ENCODE assay signal across 12 mouse cellular contexts in the genomic region with DNA sequence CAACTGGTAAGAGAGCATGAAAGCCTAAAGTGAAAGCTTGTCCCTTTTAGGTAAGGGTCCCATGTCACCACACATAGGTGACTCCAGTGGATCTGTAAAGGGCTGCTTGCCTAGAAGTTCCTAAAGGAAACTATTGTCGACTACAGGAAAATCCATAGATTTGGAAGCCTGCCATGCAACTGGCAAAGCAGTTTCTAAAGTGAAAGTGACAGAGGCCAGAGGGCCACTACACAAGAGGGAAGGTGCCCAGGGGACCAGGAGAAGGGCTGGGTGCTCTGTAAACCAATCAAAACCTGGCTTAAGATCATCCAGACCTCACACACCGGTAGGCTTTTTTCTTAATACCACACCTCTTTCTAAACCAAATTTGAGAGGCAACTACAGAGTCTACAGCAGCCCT. TPM values are rescaled to one million over a fixed set of nuclear protein-coding genes. Genes with fewer than 3 reads are reported as not detected.
DNase-seq lines count a peak whose midpoint lies in the region; ATAC-seq and TF ChIP-seq lines count a peak whose summit lies in the region.
"Had no signal": no experiment of that assay in that cellular context is flagged by ENCODE, and none has a peak within 500 bp of the region (broad histone marks: within the 10 kb centered on the region; RNA-seq: fewer than 3 reads in every experiment).

No protein-coding gene starts in this region.

- peak overlapping the region; percentile 61 for H3K27ac ChIP-seq in heart, embryonic 13.5 days (replicated peaks)
- peak overlapping the region; percentile 41 for H3K27ac ChIP-seq in intestine, postnatal 0 days (ENCODE audit: low read depth, low read length)
- no peak overlapping the region for H3K27ac ChIP-seq in hindbrain, postnatal 0 days
- H3K27ac ChIP-seq: midbrain, embryonic 15.5 days had no signal

- peak overlapping the region; percentile 59 for H3K4me2 ChIP-seq in heart, embryonic 13.5 days
- H3K4me2 ChIP-seq in intestine, postnatal 0 days (replicated peaks; ENCODE audit: low read depth): peak overlapping the region; percentile 32
- no peak overlapping the region for H3K4me2 ChIP-seq in hindbrain, postnatal 0 days (ENCODE audit: low read depth, low read length)
- H3K4me2 ChIP-seq: embryonic facial prominence, embryonic 15.5 days; midbrain, embryonic 15.5 days had no signal

- no peaks in the 10 kb centered on the region for H3K36me3 ChIP-seq in heart, embryonic 13.5 days
- H3K36me3 ChIP-seq in intestine, postnatal 0 days (ENCODE audit: control insufficient read depth, insufficient read depth): no peaks in the 10 kb centered on the region
- H3K36me3 ChIP-seq in hindbrain, postnatal 0 days (ENCODE audit: insufficient read depth, low read length): no peaks in the 10 kb centered on the region
- H3K36me3 ChIP-seq: G1E; midbrain, embryonic 15.5 days had no signal

- no peaks in the 10 kb centered on the region for H3K9me3 ChIP-seq in heart, embryonic 13.5 days
- H3K9me3 ChIP-seq in intestine, postnatal 0 days (ENCODE audit: control insufficient read depth): no peaks in the 10 kb centered on the region
- no peaks in the 10 kb centered on the region for H3K9me3 ChIP-seq in hindbrain, postnatal 0 days (ENCODE audit: low read length)
- H3K9me3 ChIP-seq: embryonic facial prominence, embryonic 15.5 days; G1E; midbrain, embryonic 15.5 days had no signal

- H3K4me1 ChIP-seq in heart, embryonic 13.5 days: peaks cover 74% of the 10 kb centered on the region
- H3K4me1 ChIP-seq in intestine, postnatal 0 days (replicated peaks; ENCODE audit: control insufficient read depth, insufficient read depth, low read length): no peaks in the 10 kb centered on the region
- no peaks in the 10 kb centered on the region for H3K4me1 ChIP-seq in hindbrain, postnatal 0 days (ENCODE audit: insufficient read depth, low read length)

- H3K9ac ChIP-seq in heart, embryonic 13.5 days: peak overlapping the region; percentile 62
- no peak overlapping the region for H3K9ac ChIP-seq in intestine, postnatal 0 days (ENCODE audit: low read depth, low read length)
- H3K9ac ChIP-seq in hindbrain, postnatal 0 days (replicated peaks; ENCODE audit: low read length): no peak overlapping the region
- H3K9ac ChIP-seq: embryonic facial prominence, embryonic 15.5 days; midbrain, embryonic 15.5 days had no signal

- peak overlapping the region; percentile 15 for H3K4me3 ChIP-seq in heart, embryonic 13.5 days
- no peak overlapping the region for H3K4me3 ChIP-seq in intestine, postnatal 0 days (ENCODE audit: low read depth, low read length)
- no peak overlapping the region for H3K4me3 ChIP-seq in hindbrain, postnatal 0 days (ENCODE audit: low read length)
- H3K4me3 ChIP-seq: embryonic facial prominence, embryonic 15.5 days; midbrain, embryonic 15.5 days had no signal

- no peak for DNase-seq in heart, adult 8-10 months (ENCODE audit: low spot score)
- peak; percentile 24 for DNase-seq in testis, postnatal 10 days (ENCODE audit: low spot score)
- no peak for DNase-seq in testis, postnatal 14 days (ENCODE audit: low spot score)
- no peak for DNase-seq in hindbrain, postnatal 0 days (ENCODE audit: low spot score)
- DNase-seq: cerebellum, adult 2 months; thymus, adult 18-20 months had no signal

- ATAC-seq in heart, embryonic 13.5 days (ENCODE audit: extremely low read depth, insufficient number of reproducible peaks, low FRiP score, low TSS enrichment): no peak
- no peak for ATAC-seq in intestine, postnatal 0 days
- ATAC-seq in activated CD4-positive, CD25-positive, alpha-beta regulatory T cell, adult 4 months: no peak
- ATAC-seq in hindbrain, postnatal 0 days: no peak
- ATAC-seq: midbrain, embryonic 15.5 days had no signal

- TF ChIP-seq CTCF in intestine, postnatal 0 days (IDR thresholded peaks at IDR 0.05; ENCODE audit: low read depth): no peak
- no peak for TF ChIP-seq CTCF in hindbrain, postnatal 0 days (IDR thresholded peaks at IDR 0.05; ENCODE audit: low read depth)

- H3K27me3 ChIP-seq in heart, embryonic 13.5 days (replicated peaks): no peaks in the 10 kb centered on the region
- H3K27me3 ChIP-seq in intestine, postnatal 0 days (replicated peaks; ENCODE audit: control insufficient read depth, insufficient read depth, low read length): no peaks in the 10 kb centered on the region
- H3K27me3 ChIP-seq in hindbrain, postnatal 0 days (ENCODE audit: insufficient read depth, low read length): no peaks in the 10 kb centered on the region
- H3K27me3 ChIP-seq: embryonic facial prominence, embryonic 15.5 days; midbrain, embryonic 15.5 days had no signal

- 17% methylated on average over 2 of the region's 2 CpGs for WGBS in heart, embryonic 13.5 days
- WGBS in intestine, postnatal 0 days: 17% methylated on average over 2 of the region's 2 CpGs
- WGBS in hindbrain, postnatal 0 days: 33% methylated on average over 2 of the region's 2 CpGs

RNA-seq across cellular contexts. Expression of a gene that starts 12.7 kb away (rescaled TPM):
- 51.4 and 53.2 TPM in 2 replicates for polyA plus RNA-seq in heart, embryonic 13.5 days (2015; fragmentation: Nextera tagmentation; extraction: Ambion mirVana)
- total RNA-seq in heart, adult 8-10 months (2022): 1 to 10 TPM; 3.6 to 4.4 (median 3.9) TPM
- polyA plus RNA-seq in intestine, postnatal 0 days (2015; fragmentation: Nextera tagmentation; extraction: Ambion mirVana): 38.7 and 40.3 TPM in 2 replicates
- polyA plus RNA-seq in activated CD4-positive, CD25-positive, alpha-beta regulatory T cell, adult 4 months (2017; shearing (Covaris generic)): 1 to 10 TPM in 1 of 2 experiments, under 1 TPM in 1; 0.41 to 1.2 TPM
- total RNA-seq in hindbrain, postnatal 0 days (2014; rRNA removed): 15.8 and 19.1 TPM in 2 replicates
- polyA plus RNA-seq in hindbrain, postnatal 0 days (2015; fragmentation: Nextera tagmentation; extraction: Ambion mirVana): 7.7 and 8.2 TPM in 2 replicates
